Comparison of ENCODE assay signal across 16 mouse cellular contexts in the genomic region with DNA sequence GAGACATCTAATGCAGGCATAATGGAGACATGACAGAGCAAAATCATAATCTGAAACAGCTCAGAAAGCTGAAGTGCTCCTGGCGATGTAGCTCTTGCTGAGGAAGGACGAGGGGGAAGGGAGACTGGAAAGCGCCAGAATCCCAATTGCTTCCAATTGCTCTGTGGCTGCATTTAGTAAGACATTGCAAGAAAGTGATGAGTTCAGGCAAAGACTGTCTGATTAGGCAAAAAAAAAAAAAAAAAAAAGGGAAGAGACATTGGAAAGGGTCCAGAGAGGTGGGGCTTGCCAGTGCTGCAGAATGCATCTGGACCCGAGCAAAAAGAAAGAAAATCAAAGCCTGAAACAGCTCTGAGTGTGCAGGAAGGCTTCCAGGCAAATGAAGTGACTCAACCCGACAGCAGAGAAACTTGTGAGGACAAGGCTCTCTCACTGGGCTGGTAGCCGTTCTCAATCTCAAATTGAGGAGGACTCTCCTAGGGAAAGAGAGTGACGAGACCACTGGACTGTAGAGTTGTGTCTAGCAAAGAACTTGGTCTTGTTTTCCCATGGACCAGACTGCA.
DNase-seq lines count a peak whose midpoint lies in the region; ATAC-seq and TF ChIP-seq lines count a peak whose summit lies in the region.
"Had no signal": no experiment of that assay in that cellular context is flagged by ENCODE, and none has a peak within 500 bp of the region (broad histone marks: within the 10 kb centered on the region; RNA-seq: fewer than 3 reads in every experiment).

No protein-coding gene starts in this region.

- H3K9ac ChIP-seq in forebrain, postnatal 0 days: no peak overlapping the region
- no peak overlapping the region for H3K9ac ChIP-seq in forebrain, embryonic 13.5 days
- no peak overlapping the region for H3K9ac ChIP-seq in lung, embryonic 14.5 days
- H3K9ac ChIP-seq: hindbrain, embryonic 12.5 days; intestine, embryonic 15.5 days; limb, embryonic 13.5 days; liver, postnatal 0 days had no signal

- no peaks in the 10 kb centered on the region for H3K4me1 ChIP-seq in forebrain, postnatal 0 days (ENCODE audit: insufficient read depth)
- H3K4me1 ChIP-seq in forebrain, embryonic 13.5 days: no peaks in the 10 kb centered on the region
- H3K4me1 ChIP-seq in lung, embryonic 14.5 days (ENCODE audit: insufficient read depth): no peaks in the 10 kb centered on the region
- H3K4me1 ChIP-seq: hindbrain, embryonic 12.5 days; intestine, embryonic 15.5 days; limb, embryonic 13.5 days had no signal

- H3K27me3 ChIP-seq in forebrain, postnatal 0 days (ENCODE audit: insufficient read depth, low read length): no peaks in the 10 kb centered on the region
- no peaks in the 10 kb centered on the region for H3K27me3 ChIP-seq in forebrain, embryonic 13.5 days
- H3K27me3 ChIP-seq in lung, embryonic 14.5 days (ENCODE audit: insufficient read depth, low read length): no peaks in the 10 kb centered on the region
- H3K27me3 ChIP-seq: hindbrain, embryonic 12.5 days; intestine, embryonic 15.5 days; limb, embryonic 13.5 days had no signal

- ATAC-seq in forebrain, postnatal 0 days: peak; percentile 69
- ATAC-seq in forebrain, embryonic 13.5 days: no peak
- ATAC-seq in lung, embryonic 14.5 days (ENCODE audit: insufficient read depth): peak; percentile 63; the same call in 1 of the 2 replicates
- 0 out of 2 replicates have a peak, but pooled peaks have one; percentile 5 for ATAC-seq in common myeloid progenitor, adult 5-6 weeks (replicated peaks; ENCODE audit: low read depth, poor library complexity, severe bottlenecking)
- ATAC-seq: intestine, embryonic 15.5 days; liver, postnatal 0 days had no signal

- H3K4me2 ChIP-seq in forebrain, postnatal 0 days (ENCODE audit: low read depth): no peak overlapping the region
- no peak overlapping the region for H3K4me2 ChIP-seq in forebrain, embryonic 13.5 days
- H3K4me2 ChIP-seq in lung, embryonic 14.5 days: no peak overlapping the region
- H3K4me2 ChIP-seq: hindbrain, embryonic 12.5 days; intestine, embryonic 15.5 days; limb, embryonic 13.5 days; midbrain, embryonic 11.5 days had no signal

- TF ChIP-seq CTCF in forebrain, postnatal 0 days (IDR thresholded peaks at IDR 0.05; ENCODE audit: low read depth): no peak
- no peak for TF ChIP-seq CTCF in lung, embryonic 14.5 days (IDR thresholded peaks at IDR 0.05; ENCODE audit: low read depth)

- no peak overlapping the region for H3K4me3 ChIP-seq in forebrain, postnatal 0 days (ENCODE audit: low read depth, low read length)
- H3K4me3 ChIP-seq in forebrain, embryonic 13.5 days: no peak overlapping the region
- no peak overlapping the region for H3K4me3 ChIP-seq in lung, embryonic 14.5 days (ENCODE audit: low read depth, low read length)
- H3K4me3 ChIP-seq: hindbrain, embryonic 12.5 days; intestine, embryonic 15.5 days; limb, embryonic 13.5 days had no signal

- WGBS in forebrain, postnatal 0 days: 59% methylated on average over 7 of the region's 7 CpGs
- WGBS in forebrain, embryonic 13.5 days: 75% methylated on average over 7 of the region's 7 CpGs
- WGBS in lung, embryonic 14.5 days: 42% methylated on average over 7 of the region's 7 CpGs

- H3K36me3 ChIP-seq in forebrain, postnatal 0 days (ENCODE audit: insufficient read depth): no peaks in the 10 kb centered on the region
- no peaks in the 10 kb centered on the region for H3K36me3 ChIP-seq in forebrain, embryonic 13.5 days (ENCODE audit: poor library complexity, severe bottlenecking)
- H3K36me3 ChIP-seq in lung, embryonic 14.5 days (ENCODE audit: insufficient read depth): no peaks in the 10 kb centered on the region
- H3K36me3 ChIP-seq: hindbrain, embryonic 12.5 days; intestine, embryonic 15.5 days; limb, embryonic 13.5 days had no signal

- H3K27ac ChIP-seq in forebrain, postnatal 0 days (ENCODE audit: low read depth, low read length): no peak overlapping the region
- H3K27ac ChIP-seq in forebrain, embryonic 13.5 days: no peak overlapping the region
- no peak overlapping the region for H3K27ac ChIP-seq in lung, embryonic 14.5 days (ENCODE audit: low read depth)
- H3K27ac ChIP-seq: hindbrain, embryonic 12.5 days; intestine, embryonic 15.5 days; limb, embryonic 13.5 days; stomach, postnatal 0 days had no signal

- DNase-seq in forebrain, postnatal 0 days: peak; percentile 44
- peak; percentile 69 for DNase-seq in lung, embryonic 14.5 days
- DNase-seq in lung, postnatal 36 days: no peak
- peak; percentile 65 for DNase-seq in MN1 (ENCODE audit: low spot score)
- no peak for DNase-seq in neural tube, embryonic 10.5 days (ENCODE audit: extremely low spot score, low spot score)
- DNase-seq in cerebellum, adult 18-20 months: no peak
- DNase-seq: cerebellum, adult 9-10 months; liver, postnatal 0 days; spleen, adult 18-20 months had no signal

- no peaks in the 10 kb centered on the region for H3K9me3 ChIP-seq in forebrain, postnatal 0 days (ENCODE audit: low read length)
- no peaks in the 10 kb centered on the region for H3K9me3 ChIP-seq in forebrain, embryonic 13.5 days (replicated peaks)
- no peaks in the 10 kb centered on the region for H3K9me3 ChIP-seq in lung, embryonic 14.5 days (ENCODE audit: low read depth, low read length)
- H3K9me3 ChIP-seq: hindbrain, embryonic 12.5 days; intestine, embryonic 15.5 days; limb, embryonic 13.5 days had no signal

Comparison
In these comparisons a context has a peak if more than half of its experiments do, and no peak if none do; other contexts are left out.
1. DNase-seq: peak in forebrain, postnatal 0 days (single experiment), lung, embryonic 14.5 days (single experiment) and MN1 (single experiment); none in lung, postnatal 36 days (single experiment), neural tube, embryonic 10.5 days (single experiment) and cerebellum, adult 18-20 months (0 of 2).